Mouse (Mus musculus) liver, embryonic 12.5 days (tissue): Measurements from ENCODE around the gene Smtnl1. TPM values are rescaled to one million over a fixed set of nuclear protein-coding genes. Genes with fewer than 3 reads are reported as not detected.
A peak's percentile ranks its signal among the peaks of the same experiment; 100 is the strongest.

ENCODE experiments used
- ATAC-seq: fragments of 200-750 bp; cut with Nextera tagmentation; 2 replicates; pipeline ENCODE4 v1.8.0; 2017; ENCODE audit warnings: moderate number of reproducible peaks, mild to moderate bottlenecking, moderate library complexity
- H3K27ac ChIP-seq: fragments of 300-500 bp; sonication (generic); 2 replicates; pipeline ENCODE4 v1.5.1; 2016; ENCODE audit warnings: mild to moderate bottlenecking
- H3K27me3 ChIP-seq: fragments of 300-500 bp; sonication (generic); replicated peaks from 2 replicates; pipeline ENCODE4 v1.6.1; 2016; ENCODE audit warnings: mild to moderate bottlenecking, moderate library complexity
- H3K36me3 ChIP-seq: fragments of 300-500 bp; sonication (generic); 2 replicates; pipeline ENCODE4 v1.6.1; 2016; ENCODE audit warnings: mild to moderate bottlenecking, moderate library complexity
- H3K4me1 ChIP-seq: fragments of 300-500 bp; sonication (generic); 2 replicates; pipeline ENCODE4 v1.6.1; 2016
- H3K4me2 ChIP-seq: fragments of 300-500 bp; sonication (generic); 2 replicates; pipeline ENCODE4 v1.6.1; 2016; ENCODE audit warnings: mild to moderate bottlenecking, moderate library complexity
- H3K4me3 ChIP-seq: fragments of 300-500 bp; sonication (generic); 2 replicates; pipeline ENCODE4 v1.5.1; 2016; ENCODE audit warnings: mild to moderate bottlenecking, moderate library complexity
- H3K9ac ChIP-seq: fragments of 300-500 bp; sonication (generic); 2 replicates; pipeline ENCODE4 v1.6.1; 2016; ENCODE audit warnings: mild to moderate bottlenecking, moderate library complexity
- H3K9me3 ChIP-seq: fragments of 300-500 bp; sonication (generic); replicated peaks from 2 replicates; pipeline ENCODE4 v1.6.1; 2016; ENCODE audit warnings: mild to moderate bottlenecking, moderate library complexity
- WGBS: fragments of 180-500 bp; shearing (Covaris S2); methylation state at CpG from one replicate; pipeline ENCODE4 v1.1.7; 2016; ENCODE audit not compliant: insufficient replicate concordance; 5-methylcytosine and 5-hydroxymethylcytosine counted together
- polyA plus RNA-seq: library from polyadenylated mRNA; unstranded; fragments of >200 nt; fragmentation: Nextera tagmentation; extraction: Ambion mirVana; gene quantifications from 2 replicates; pipeline ENCODE4 v1.2.1, GENCODE M21; 2016

The Smtnl1 gene
- 0.29 and 0.43 TPM in 2 replicates for polyA plus RNA-seq

GRCm38 (mm10) chr2:84822552-84822951, at the start of gene Smtnl1:
Gene Smtnl1 (minus strand): TSS chr2:84822652.
- H3K9me3 ChIP-seq, result no peaks in the 10 kb centered on the region
- no peak for ATAC-seq
- H3K36me3 ChIP-seq, result no peaks in the 10 kb centered on the region
- H3K4me2 ChIP-seq, result no peak within 1 kb of the TSS
- peaks cover 56% of the 10 kb centered on the region for H3K27me3 ChIP-seq
- H3K9ac ChIP-seq, result no peak within 1 kb of the TSS
- H3K27ac ChIP-seq, result no peak within 1 kb of the TSS
- no peak within 1 kb of the TSS for H3K4me3 ChIP-seq
- H3K4me1 ChIP-seq, result peaks cover 20% of the 10 kb centered on the region
- WGBS, result 37% methylated on average over 13 of the region's 13 CpGs

- WGBS, result 25% methylated on average over 4 of the region's 4 CpGs
- no peaks in the 10 kb centered on the region for H3K9me3 ChIP-seq
- H3K4me1 ChIP-seq, result peaks cover 38% of the 10 kb centered on the region
- no peak for ATAC-seq
- no peak overlapping the region for H3K27ac ChIP-seq
- H3K4me3 ChIP-seq, result no peak overlapping the region
- no peaks in the 10 kb centered on the region for H3K36me3 ChIP-seq
- no peak overlapping the region for H3K4me2 ChIP-seq
- H3K9ac ChIP-seq, result no peak overlapping the region
- peaks cover 100% of the 10 kb centered on the region for H3K27me3 ChIP-seq
Measured at GRCm38 (mm10) chr2:84870623-84871160, 48.2 kb upstream of the Smtnl1 start.

GRCm38 (mm10) chr2:84868977-84869376, 46.5 kb upstream of the Smtnl1 start:
- H3K9me3 ChIP-seq, result no peaks in the 10 kb centered on the region
- no peak overlapping the region for H3K27ac ChIP-seq
- no peak overlapping the region for H3K4me3 ChIP-seq
- H3K4me1 ChIP-seq, result peaks cover 43% of the 10 kb centered on the region
- H3K27me3 ChIP-seq, result peaks cover 92% of the 10 kb centered on the region
- H3K4me2 ChIP-seq, result no peak overlapping the region
- peaks cover 1% of the 10 kb centered on the region for H3K36me3 ChIP-seq
- ATAC-seq, result no peak
- H3K9ac ChIP-seq, result no peak overlapping the region
- WGBS, result 22% methylated on average over 2 of the region's 2 CpGs

DNA sequence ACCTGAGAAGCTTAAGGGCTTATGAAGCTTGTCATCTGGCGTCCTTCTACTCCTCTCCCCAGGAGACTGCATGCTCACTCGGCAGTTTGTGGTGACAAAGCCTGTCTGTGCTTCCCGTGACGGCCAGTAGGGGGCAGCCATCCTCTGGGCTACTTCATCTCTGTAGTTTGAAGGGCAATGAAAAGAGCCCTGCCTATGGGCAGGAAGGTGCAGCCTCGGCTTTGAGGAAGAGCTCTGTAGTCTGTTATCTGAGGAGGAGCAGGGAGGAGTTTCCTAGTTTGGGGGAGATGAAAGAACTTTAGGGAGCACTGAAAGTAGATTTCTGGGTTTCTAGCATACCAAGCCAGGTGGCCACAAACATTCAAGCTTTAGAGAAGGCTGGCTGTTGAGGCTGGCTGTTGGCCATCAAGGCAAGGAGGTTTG, 46.1 kb upstream of the Smtnl1 start:
- H3K4me2 ChIP-seq, result no peak overlapping the region
- ATAC-seq, result peak; percentile 53
- WGBS, result 4% methylated on average over 5 of the region's 5 CpGs
- no peak overlapping the region for H3K9ac ChIP-seq
- peaks cover 88% of the 10 kb centered on the region for H3K27me3 ChIP-seq
- H3K4me1 ChIP-seq, result peaks cover 43% of the 10 kb centered on the region
- no peak overlapping the region for H3K27ac ChIP-seq
- H3K36me3 ChIP-seq, result peaks cover 6% of the 10 kb centered on the region
- no peak overlapping the region for H3K4me3 ChIP-seq
- no peaks in the 10 kb centered on the region for H3K9me3 ChIP-seq

DNA sequence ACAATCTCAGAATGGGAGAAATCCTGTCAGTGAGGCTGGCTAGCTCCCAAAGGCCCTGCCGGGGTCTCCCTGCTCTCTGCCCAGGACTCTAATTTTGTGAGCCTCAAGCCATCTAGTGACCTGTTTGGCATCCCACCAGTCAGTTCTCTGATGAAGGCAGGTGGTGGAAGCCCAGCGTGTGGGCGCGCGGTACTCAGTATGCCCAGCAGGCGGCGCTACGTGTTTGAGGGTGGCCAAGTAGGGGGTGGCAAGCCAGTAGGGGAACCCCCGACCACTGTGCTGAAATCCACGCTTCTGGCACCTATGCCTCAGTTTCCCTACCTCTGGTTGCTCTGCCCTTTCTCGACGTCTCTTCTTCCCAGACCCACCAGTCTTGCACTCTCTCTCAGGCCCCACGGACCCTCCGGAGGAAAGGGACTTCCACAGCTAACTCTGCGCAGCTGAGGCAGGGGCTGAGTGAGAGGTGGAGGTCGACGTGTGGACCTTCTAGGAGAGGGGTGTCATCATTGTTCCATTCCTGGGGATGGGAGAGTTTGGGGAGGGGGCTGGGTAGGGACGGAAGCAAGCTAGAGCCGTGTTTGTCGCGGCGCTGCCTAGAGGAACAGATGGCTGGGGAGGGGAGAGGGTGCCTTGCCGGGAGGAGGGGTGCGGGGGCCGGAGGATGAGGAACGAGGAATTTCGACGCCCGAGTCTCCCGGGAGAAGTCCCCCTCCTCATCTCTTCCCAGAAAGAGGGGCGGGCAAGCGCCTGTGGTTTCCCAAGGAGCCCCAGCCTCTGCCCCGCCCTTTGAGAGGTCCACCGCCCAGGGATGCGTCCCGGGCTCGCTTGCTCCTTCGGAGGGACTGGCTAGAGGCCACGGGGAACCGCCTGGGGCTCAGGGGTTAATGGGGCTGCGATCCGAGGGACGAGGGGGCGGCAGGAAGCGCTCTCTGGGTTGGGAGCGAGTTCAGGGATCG, 43.4 kb upstream of the Smtnl1 start:
- peak overlapping the region; percentile 59 for H3K4me2 ChIP-seq
- H3K9ac ChIP-seq, result peak overlapping the region; percentile 15; the same call in 1 of the 2 replicates
- H3K27ac ChIP-seq, result no peak overlapping the region
- peaks cover 32% of the 10 kb centered on the region for H3K36me3 ChIP-seq
- peak overlapping the region; percentile 30 for H3K4me3 ChIP-seq
- WGBS, result 2% methylated on average over 47 of the region's 47 CpGs
- ATAC-seq, result no peak
- H3K4me1 ChIP-seq, result peaks cover 38% of the 10 kb centered on the region
- peaks cover 61% of the 10 kb centered on the region for H3K27me3 ChIP-seq
- H3K9me3 ChIP-seq, result no peaks in the 10 kb centered on the region

GRCm38 (mm10) chr2:84862231-84862630, 39.8 kb upstream of the Smtnl1 start:
- H3K36me3 ChIP-seq, result peaks cover 69% of the 10 kb centered on the region
- H3K4me1 ChIP-seq, result peaks cover 40% of the 10 kb centered on the region
- ATAC-seq, result no peak
- no peaks in the 10 kb centered on the region for H3K9me3 ChIP-seq
- WGBS, result 58% methylated on average over 3 of the region's 3 CpGs
- no peak overlapping the region for H3K27ac ChIP-seq
- H3K4me2 ChIP-seq, result no peak overlapping the region
- no peak overlapping the region for H3K9ac ChIP-seq
- peaks cover 25% of the 10 kb centered on the region for H3K27me3 ChIP-seq
- H3K4me3 ChIP-seq, result no peak overlapping the region

GRCm38 (mm10) chr2:84861430-84861829, 39.0 kb upstream of the Smtnl1 start:
- Histone ChIP-seq H3K27ac (no peak overlapping the region), H3K4me2 (no peak overlapping the region), H3K36me3 (peaks cover 77% of the 10 kb centered on the region), H3K9me3 (no peaks in the 10 kb centered on the region), H3K4me1 (peaks cover 32% of the 10 kb centered on the region), H3K4me3 (no peak overlapping the region), H3K27me3 (peaks cover 17% of the 10 kb centered on the region), H3K9ac (no peak overlapping the region)
- ATAC-seq, result no peak
- 49% methylated on average over 3 of the region's 3 CpGs for WGBS

DNA sequence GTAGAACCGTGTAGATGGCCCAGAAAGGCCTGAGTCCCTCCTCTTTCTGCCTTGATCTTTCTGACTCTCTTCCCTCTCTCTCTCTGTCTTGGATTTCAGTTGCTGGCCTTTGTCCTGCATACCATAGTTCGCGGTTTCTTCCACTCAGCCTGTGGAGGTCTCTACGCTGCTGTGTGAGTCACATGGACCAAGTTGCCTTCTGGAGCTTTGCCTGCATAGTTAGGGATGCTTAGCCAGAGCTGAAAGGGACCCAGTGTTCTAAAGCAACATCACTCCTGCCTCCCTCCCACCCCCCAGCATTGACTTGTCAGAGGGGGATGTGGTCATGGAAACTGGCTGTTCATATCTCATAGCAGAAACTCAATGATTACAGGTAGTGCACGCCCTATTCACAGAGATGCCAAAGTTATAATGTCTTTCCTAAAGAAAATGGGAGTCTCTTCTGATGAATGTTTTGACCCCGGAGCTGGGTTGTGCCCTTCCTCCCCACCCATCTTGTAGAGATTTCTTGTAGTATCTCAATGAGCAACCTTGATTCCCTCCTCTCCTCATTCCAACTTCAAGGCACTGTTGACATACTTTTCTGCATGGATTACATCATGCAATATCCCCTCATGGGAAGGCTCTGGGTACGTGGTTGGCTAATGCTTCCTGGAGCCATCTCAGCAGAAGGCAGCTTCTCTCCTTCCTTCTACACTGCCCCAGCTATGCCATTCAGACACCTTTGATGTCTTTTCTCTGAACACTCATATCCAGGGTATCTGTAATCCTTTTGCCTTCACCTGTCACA, 37.7 kb upstream of the Smtnl1 start:
- WGBS, result 89% methylated on average over 7 of the region's 7 CpGs
- H3K36me3 ChIP-seq, result peaks cover 89% of the 10 kb centered on the region
- no peak overlapping the region for H3K9ac ChIP-seq

DNA sequence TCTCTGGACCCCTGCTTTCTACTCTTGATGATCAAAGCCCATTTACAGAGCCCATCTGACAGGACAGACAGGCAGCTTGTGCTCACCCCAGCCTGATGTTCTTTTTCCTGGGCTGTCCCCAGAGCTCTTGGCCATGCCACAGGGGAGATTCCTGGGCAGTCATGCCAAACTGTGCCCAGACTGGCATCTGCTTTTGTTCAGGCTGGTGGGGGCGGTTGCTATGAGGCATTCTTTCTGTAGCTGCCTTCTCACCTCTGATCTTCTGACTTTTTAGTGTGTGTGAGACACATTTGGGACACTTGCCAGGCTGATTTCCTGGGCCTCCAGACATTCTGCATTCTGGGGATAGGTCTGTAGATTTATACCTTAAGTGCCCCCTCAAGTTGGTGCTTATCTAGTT, 36.1 kb upstream of the Smtnl1 start:
- WGBS, result 95% methylated on average over 1 of the region's 1 CpGs
- Histone ChIP-seq H3K4me2 (no peak overlapping the region), H3K4me3 (no peak overlapping the region), H3K9me3 (no peaks in the 10 kb centered on the region), H3K27ac (no peak overlapping the region), H3K36me3 (peaks cover 100% of the 10 kb centered on the region), H3K4me1 (peaks cover 20% of the 10 kb centered on the region), H3K27me3 (no peaks in the 10 kb centered on the region), H3K9ac (no peak overlapping the region)
- no peak for ATAC-seq

More for the DNA sequence above, 37.7 kb upstream of the Smtnl1 start:
- Histone ChIP-seq H3K4me1 (peaks cover 20% of the 10 kb centered on the region), H3K4me3 (no peak overlapping the region), H3K4me2 (no peak overlapping the region), H3K27me3 (peaks cover 4% of the 10 kb centered on the region), H3K9me3 (no peaks in the 10 kb centered on the region), H3K27ac (no peak overlapping the region)
- ATAC-seq, result no peak

GRCm38 (mm10) chr2:84855732-84856131, 33.3 kb upstream of the Smtnl1 start:
- H3K36me3 ChIP-seq, result peaks cover 100% of the 10 kb centered on the region
- H3K4me3 ChIP-seq, result no peak overlapping the region
- H3K27me3 ChIP-seq, result no peaks in the 10 kb centered on the region
- peaks cover 31% of the 10 kb centered on the region for H3K4me1 ChIP-seq
- no peak overlapping the region for H3K9ac ChIP-seq
- ATAC-seq, result peak; percentile 42
- no peak overlapping the region for H3K27ac ChIP-seq
- WGBS, result 65% methylated on average over 2 of the region's 2 CpGs
- no peaks in the 10 kb centered on the region for H3K9me3 ChIP-seq
- H3K4me2 ChIP-seq, result no peak overlapping the region

DNA sequence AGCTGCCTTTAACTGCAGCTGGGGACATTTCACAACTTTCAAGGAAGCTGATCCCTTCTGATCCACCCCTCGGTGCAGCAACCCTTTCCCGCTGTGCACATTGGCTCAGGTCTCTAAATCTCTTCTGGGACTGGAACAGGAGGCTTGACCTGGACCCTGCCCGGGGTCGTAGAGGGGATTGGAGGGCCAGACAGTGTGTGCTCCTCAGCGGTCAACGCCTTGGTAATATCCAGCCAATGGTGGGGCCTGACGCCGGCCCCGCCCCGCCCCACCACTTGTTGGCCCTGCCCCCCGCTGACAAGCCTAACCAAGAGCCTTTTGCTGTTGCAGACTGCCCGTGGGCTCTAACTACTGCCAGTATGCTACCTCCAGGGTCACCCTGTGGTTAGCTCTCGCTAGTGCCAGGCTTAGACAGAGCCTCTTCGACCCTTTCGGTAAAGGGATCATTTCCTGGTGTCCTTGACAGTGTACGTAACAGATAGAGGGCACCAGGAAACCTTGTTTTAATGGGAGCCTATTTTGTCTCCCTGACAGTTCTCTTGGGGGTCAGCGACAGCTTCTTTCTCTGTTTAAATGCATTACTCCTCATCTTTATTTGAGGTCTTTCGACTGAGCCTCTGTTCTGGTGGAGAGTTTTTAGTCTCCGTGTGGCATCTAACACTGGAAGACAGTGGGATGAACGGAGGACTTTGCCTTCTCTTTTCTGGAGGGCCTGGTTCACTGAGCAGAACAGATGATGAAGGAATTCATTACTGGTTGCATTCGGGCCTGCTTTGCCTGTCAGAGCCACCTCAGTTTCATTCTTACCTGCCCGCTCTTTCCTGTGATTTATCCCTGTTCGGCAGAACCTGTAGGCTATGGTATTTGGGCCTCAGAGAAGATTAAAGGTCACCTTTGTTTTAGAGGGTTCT, 28.9 kb upstream of the Smtnl1 start:
- Histone ChIP-seq H3K4me1 (peaks cover 61% of the 10 kb centered on the region), H3K27me3 (no peaks in the 10 kb centered on the region), H3K36me3 (peaks cover 100% of the 10 kb centered on the region), H3K4me2 (peak overlapping the region; percentile 0; the same call in 1 of the 2 replicates), H3K9ac (no peak overlapping the region), H3K9me3 (no peaks in the 10 kb centered on the region), H3K4me3 (no peak overlapping the region), H3K27ac (peak overlapping the region; percentile 69)
- WGBS, result 66% methylated on average over 23 of the region's 23 CpGs
- peak; percentile 79 for ATAC-seq
